Mouse (Mus musculus) T-cell, adult 2 months (primary cell): Measurements from ENCODE around the gene Gpr161.
A peak's percentile ranks its signal among the peaks of the same experiment; 100 is the strongest.

Source experiments
- DNase-seq: peaks from one replicate; pipeline ENCODE4 v3.0.0; 2022; ENCODE audit warnings: low spot score

The Gpr161 gene

DNA sequence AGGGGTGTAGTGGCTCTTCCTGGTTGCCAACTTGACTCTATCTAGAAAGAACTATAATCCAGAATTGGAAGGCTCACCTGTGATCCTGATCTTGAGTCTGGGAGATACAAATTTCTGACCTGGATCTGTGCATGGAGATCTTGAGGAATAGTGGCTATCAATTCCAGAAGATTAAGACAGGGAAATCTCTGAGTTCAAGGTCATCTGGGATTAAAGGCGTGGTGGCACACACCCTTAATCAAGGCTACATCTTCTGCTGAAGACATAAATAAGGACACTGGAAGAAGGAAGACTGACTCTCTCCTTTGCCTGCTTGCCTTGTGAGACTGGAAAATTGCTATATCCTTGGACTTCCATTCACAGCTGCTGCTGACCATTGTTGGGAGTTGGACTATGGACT, at the start of gene Gpr161:
Gene Gpr161 (plus strand): TSS at position 301 of the 400 bp plus-strand sequence.
- no peak for DNase-seq

DNA sequence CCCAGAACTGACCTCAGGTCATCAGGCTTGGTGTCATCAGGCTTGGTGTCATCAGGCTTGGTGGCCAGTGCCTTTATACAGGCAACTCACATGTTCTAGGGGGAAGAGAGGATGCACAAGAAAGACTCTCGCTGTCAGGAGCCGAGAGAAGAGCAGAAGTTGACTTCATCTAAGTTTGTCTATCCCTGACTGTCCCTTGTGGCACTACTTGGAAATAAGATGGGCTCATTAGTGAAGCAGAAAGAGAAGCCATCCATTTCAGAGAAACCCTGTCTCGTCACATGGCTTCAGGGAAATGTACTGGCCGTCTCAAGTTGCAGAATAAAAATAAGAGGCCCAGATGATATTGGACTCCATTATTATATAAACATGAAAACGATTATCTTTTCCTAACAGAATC, 49.0 kb upstream of the Gpr161 start:
- DNase-seq = no peak

DNA sequence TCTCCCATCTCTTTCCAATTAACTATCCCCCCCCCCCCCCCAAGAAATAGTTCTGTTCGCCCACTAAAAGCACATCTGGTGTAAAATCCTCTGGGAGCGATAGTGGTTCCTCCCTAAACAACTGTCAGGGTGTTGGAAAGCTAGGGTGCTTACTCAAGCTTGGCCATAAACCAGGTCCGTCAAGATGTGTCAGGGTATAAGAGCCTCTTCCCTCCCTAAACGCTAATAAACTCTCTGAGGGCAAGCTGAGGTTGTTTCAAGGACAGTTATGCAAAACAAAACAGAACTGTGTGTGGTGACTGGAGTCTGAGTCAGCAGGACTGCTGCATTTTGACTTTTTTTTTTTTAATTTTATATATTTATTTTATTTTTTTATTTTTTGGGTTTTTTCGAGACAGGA, 48.5 kb upstream of the Gpr161 start:
- no peak for DNase-seq

DNA sequence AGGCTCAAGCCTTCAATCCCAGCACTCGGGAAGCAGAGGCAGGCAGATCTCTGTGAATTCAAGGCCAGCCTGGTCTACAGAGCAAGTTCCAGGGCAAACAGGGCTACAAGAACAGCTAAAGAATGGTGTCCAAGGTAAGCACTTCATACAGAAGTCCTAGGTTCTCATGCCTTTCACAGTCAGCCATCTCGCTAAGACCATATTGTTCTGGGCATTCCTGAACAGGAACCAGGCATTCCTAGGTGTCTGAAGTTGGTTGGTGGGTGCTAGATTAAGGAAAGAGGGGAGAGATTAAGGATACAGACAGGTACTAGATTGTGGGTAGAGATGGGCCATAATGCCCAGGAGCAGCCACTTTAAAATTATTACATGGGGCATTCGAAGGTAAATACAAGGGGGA, 47.8 kb upstream of the Gpr161 start:
- no peak for DNase-seq

DNA sequence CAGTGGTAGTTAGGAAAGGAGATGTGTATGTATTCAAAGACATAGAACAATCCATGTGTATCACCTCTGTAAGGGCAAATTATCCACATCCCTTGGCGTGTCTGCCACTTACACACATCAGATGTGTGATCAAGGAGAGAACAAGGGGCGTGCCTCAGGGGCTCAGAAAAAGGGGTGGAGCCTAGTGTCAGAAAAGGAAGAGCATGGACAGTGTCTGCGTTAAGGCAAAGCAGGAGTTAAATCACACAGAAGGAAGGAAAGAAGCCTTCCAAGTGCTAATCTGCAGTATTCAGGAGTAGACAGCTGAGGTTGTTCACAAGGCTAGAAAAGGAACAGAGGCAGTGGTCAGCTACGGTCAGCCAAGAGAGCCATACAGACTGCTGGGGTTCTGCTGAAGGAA, 46.7 kb upstream of the Gpr161 start:
- DNase-seq = no peak

DNA sequence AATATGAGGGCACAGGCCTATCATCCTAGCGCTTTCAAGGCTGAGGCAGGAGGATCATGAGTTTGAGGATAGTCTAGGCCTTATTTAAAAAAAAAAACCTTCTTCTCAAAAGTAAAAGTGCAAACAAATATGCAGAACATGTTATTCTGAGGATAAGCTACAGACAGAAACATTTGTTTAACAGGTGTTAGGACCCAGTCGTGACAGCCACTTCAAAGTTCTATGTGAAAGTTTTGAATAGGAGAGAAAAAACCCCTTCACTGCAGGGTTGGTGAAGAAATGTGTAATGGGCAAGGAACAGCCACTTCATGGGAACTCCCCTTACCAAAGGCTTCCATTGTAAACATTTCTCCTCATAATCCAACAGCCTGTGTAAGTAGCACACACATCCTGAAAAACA, 45.0 kb upstream of the Gpr161 start:
- DNase-seq = no peak

DNA sequence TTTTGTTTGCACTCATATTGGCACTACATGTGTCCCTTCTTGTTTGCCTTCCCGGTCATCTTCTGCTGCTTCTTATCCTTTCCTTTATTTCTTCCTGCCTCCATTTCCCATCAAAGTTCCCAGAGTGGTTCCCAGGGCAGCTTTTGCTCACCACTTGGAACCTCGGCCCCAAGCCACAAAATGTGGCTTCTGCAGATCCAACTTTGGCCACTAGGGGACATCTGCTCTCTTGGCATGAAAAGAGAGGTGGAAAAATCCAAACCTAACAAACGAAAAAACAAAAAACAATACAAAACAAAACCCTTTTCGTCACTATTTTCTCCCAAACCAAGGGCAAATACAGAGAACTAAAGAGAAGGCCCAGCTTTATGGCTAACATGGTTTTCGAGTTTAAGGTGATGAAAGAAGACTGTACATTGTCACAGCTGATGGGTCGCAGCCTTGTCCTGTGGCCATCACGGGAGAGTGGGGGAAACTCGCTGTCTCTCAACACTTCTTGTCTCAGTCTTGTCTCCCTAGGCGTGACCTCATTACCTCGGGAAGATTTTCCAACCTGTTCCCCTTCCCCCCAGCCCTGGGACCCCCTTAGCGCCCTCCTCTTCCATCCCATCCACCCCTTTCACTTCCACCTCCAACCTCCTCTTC, 43.4 kb upstream of the Gpr161 start:
- DNase-seq = peak; percentile 37

DNA sequence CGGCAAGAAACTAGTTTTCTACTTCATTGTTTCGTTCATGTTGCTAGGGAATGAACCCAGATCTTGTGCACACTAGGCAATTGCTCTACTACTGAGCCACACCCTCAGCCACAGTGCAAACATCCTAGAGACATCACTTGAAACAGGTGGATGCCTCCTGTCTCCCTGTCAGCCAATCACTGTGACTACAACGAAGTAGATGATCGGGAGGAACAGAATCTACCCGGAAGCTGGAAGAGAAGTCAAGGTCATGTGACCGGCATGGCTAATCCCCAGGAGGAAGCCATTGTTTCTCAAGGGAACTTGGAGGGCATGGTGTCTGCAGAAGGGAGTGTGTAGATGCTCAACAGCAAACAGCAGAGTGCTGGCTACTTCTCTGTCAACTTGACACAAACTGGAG, 20.6 kb upstream of the Gpr161 start:
- DNase-seq = no peak

DNA sequence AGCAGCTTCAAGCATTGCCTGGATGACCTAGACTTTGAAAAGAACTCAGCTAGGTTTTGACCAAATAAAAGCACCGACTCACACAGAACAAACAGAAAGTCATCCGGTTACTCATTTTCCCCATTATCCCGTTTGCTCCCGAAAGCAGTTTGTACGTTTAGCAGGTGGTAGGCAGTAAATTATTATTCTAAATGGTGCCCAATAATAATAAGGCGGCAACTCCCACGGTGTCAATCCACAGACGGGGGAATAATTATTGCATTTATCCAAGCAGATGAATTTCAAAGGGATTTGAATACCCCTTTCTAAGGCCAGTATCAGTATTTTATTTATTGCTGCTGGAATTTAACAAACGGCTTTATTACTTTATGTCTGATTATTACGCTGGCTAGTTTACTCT, 14.8 kb upstream of the Gpr161 start:
- no peak for DNase-seq

DNA sequence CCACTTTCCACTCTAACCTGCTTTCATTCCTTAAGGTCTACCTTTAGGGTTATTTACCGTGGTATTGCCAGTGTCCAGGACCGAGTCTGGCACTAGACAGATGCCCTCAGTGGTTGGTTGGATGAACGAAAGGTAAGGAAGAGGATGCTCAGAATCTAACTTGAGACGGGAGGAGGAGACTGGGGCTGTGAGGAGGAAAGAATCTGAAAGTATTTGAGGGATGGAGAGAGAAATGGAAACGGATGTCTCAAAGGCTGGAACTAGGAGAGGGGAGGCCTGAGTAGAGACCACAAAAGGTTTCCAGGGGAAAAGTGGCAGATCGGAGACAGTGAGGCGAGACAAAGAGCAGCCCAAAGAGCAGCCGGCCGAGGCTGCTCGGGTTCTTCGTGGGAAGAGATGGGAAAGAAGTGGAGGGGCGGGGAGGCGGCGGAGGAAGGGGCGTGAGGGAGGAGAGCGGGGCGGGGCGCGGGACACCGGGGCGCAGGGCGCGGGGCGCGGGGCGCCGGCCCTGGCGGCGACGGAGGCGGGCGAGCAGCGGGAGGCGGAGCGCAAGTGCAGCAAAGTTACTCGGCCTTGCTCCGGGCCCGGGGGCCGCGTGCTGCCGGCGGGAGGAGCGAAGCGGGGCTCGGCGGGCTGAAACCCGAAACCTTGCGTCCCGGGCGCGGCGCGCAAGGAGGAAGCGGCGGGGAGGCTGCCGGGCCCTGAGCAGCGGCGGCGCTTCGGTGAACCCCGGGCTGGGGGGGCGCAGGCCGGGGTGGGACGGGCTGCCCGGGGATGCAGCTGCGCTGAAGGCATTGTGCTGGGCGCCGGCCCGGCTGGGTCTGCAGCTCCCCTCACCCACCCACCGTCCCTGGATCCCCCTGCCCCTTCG, 14.0 kb upstream of the Gpr161 start:
- peak; percentile 22 for DNase-seq

DNA sequence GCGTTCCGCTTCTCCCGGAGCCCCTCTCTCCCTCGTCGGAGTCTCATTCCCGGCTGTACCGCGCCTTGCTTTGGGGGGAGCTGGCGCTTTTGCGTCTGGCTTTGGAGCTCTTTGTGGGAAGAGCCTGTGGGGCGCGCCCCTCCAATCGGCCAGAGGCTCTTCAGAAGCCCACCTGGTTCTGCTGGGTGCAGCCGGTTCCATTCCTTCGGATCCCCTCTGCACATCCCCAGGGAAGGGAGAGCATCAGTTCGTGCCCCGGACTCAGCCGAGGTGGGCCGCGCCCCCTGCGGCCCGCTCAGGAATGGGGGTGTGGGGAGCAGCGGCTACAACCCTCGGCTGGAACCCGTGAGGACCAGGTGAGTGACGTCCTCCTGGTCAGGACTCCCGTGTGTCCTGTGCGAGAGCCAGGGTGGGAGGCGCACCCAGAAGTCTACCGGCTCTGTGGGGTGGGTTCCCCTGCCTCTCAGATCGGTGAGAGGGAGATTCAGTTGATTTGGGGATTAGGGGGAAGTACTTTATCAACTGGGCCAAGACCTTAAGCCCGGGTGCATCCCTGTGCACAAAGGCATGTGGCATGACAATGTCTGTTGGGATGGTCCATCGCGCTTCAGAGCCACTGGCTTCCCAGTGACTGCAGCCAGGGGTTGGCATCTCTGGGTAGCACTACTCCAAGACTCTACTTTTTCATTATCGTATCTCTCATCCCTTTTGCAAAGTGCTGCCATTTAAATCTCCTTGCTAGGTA, 13.2 kb upstream of the Gpr161 start:
- no peak for DNase-seq

DNA sequence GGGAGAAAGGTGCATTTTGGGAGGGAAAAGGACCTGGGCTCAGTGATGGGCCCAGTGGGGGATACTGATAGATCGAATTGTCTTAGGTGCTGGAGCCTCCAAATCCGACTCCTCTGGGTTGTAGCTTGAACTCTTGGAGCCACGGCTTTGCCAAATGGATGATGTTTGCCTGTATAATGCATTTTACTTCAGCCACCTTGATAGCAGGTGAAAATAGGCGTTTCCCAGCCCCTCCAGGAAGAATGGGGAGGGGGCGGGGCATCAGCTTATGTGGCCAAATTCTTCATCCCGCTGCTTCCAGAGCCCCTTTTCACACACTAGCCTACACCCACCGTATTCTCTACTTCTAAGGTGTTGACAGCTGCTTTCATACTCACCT, 12.6 kb upstream of the Gpr161 start:
- no peak for DNase-seq

DNA sequence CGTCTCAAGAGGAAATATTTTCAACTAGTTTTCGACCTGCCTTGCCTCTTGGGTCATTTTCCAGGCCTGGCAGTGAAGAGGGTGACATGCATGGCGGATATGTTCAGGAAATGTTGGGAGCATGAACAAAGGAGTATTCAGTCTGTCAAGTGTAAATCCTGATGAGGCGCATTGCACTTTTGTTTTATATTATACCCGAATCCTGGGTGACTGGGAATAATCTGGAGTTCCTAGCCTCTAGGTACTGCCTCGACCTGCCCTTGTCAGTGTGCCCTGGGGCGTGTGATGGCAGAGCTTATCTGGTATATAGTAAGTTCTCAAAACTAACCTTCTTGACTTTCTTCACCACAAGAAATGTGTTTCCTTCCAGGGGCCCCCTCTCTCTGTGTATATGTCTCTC, 11.5 kb upstream of the Gpr161 start:
- no peak for DNase-seq

DNA sequence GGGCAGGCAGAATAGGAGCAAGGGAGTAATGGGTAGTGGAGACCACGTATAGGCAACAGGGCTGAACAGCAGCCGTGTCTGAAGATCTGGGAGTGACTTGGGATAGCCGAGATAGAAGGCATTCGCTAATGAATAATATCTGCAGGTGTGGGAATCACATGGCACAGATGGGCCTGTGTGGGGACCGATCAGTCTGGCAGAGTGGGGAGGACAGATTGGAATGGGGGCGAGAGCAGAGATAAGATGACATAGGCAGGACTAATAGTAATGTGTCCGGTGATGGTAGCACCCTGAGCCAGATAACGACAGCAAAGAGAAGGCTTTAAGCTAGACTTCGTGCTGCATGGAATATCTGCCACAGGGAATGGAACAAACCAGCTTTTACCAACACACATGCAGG, 7.4 kb upstream of the Gpr161 start:
- no peak for DNase-seq

DNA sequence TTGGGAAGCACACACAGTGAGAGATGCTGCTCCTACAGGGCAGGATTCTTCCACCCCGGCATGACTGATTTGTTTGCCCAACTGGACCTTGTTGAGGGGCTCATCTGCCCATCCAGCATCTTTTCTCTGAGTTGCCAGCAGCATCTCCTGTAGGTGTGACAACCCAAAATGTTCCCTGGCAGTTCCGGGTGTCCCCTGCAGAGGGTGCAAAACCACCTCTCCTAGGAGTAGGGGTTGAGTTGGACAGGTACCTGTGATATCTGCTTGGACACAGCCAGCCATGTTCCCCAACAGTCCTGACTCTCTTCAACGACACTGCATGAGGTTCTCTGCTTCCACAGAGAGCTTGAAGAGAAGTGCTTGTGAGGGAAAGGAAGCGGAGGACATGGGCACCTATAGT, 5.8 kb upstream of the Gpr161 start:
- DNase-seq = peak; percentile 7

DNA sequence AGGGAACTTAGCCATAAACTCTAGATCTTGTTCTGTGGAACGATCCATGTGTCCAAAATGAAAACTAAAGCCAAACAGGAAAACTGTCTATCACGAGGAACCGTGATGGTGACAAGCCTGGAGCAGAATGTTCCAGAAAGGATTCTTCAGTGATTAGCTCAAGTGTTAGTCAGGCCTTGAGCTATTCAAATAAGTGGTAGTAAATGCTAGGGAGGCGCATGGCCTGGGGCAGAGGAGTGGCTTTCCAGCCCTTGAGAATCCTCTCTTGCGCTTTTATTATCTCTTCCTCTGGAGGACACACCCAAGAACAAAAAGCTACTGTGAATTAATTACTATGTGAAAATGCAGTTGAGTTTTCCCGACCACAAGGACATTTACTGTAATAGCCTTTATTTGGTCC, 4.0 kb upstream of the Gpr161 start:
- no peak for DNase-seq

DNA sequence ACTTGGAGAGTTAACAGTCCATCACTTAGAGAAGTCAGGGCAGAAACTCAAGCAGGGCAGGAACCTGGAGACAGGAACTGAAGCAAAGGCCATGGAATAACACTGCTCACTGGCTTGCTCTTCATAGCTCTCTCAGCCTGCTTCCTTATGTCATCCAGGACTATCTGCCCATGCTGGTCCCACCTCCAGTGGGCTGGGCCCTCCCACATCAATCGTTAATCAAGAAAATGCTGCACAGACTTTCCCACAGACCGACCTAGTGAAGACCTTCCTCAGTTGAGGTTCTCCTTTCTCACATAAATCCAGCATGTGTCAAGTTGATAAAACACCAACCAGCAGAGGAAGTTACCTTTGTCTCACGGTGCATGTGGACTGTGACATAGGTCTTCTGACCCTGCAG, 5.5 kb downstream of the Gpr161 start:
- no peak for DNase-seq

DNA sequence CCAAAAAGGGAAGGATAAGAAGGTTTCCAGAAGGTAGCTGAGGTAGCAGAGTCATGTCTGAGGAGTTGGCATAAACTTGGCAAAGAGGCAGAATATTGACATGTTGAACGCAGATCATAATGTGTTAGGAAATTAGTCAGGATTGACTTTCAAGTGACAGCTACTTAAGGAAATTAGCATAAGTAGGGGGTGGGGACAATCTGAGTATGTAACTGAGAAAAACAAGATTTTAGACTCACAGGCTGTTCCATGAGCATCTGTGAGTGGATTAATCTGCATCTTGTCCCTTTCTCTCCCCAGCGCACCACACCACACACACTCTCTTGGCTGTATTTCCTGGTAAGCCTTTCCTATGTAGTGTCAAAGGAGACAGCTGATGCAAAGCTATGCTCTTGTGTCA, 6.0 kb downstream of the Gpr161 start:
- no peak for DNase-seq

DNA sequence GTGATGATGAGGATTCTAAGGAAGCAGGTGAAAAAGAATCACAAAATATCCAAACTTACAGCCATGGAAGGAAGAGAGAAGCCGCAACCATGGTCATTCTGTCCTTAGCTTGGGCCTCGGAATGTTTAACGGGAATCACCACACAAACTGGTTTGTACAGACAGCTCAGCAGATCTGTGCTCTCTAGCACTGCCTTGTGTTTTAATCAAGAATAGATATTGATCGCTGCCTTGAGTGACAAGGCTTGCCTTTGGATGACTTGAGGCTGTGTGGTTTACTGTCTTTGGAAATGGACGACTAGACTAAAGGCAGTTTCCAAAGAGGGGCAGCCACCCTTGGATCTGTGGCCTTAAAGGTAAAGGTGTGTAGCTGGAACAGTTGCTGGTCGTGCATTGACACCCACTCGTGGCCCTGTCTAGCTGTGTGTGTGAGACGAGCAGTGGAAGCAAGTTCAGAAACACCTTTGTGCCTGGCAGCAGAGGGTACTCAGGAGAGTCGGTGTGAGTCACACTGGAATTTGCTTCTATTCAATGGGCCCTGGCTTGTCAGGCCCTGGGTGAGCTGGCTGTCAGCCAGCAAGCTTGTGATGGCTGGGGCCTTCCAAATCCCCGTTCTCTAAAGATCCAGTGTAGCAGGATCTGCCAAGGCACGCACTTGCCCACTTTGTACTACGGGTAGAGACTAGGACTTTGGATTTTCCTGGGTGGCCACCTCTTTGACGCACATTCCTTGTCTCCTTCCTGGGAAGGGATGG, 7.0 kb downstream of the Gpr161 start:
- no peak for DNase-seq

DNA sequence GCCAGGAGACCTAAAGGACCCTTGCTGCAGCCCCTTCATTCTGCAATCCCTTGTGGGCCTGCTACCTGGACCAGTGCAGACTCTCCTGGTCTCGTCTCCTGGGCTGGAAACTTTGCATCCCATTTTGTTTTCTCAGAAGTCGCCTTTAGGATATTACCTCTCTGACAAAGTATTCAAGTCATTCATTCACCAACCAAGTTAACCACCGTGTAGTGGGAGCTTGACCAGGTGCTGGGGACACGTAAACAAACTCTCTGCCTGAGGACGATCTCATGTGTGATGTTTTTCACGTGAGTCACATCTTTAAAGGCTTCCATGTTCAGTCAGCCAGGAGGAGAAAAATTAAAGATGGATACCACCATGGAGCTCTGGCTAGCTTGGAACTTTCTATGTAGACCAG, 7.6 kb downstream of the Gpr161 start:
- no peak for DNase-seq

DNA sequence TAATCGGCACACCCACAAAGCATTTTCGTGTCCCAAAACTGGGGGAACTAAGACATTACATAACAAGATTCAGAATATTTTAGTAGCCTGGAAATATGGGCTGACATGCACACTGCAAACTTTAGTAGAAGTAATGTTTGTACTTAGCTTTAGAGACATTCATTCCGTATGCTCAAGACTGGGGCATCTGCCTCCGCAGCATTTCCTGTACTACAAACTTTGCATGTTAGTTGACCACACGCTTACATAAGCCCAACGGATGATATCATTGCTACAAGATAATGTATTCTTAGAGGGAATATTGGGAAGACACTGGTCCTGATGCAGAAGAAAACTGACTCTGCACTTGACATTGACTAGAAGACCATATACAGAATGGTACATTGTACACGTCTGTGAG, 8.8 kb downstream of the Gpr161 start:
- no peak for DNase-seq

DNA sequence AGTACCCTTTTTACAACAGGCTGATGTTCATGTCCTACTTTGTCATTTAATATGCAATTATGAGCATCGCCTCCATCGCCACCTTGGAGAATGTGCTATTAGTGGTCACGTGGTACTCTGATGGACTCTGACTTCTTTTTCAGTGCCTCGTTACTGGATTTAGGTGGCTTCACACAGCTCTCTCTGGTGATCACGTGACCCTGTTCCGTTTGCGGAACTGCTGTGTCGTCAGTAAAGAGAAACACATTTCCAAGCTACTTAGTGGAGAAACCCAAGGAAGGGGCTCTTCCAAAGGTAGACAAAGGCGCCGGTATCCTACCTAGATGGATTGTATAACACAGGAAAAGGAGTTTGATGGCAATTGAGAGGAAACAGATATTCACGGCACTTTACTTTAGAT, 12.6 kb downstream of the Gpr161 start:
- no peak for DNase-seq
